Mouse (Mus musculus) lung, postnatal 0 days (tissue): ENCODE measurements around the gene Hmox1. TPM values are rescaled to one million over a fixed set of nuclear protein-coding genes. Genes with fewer than 3 reads are reported as not detected.
A peak's percentile ranks its signal among the peaks of the same experiment; 100 is the strongest.

Experiments used
- ATAC-seq: fragments of 200-750 bp; cut with Nextera tagmentation; 2 replicates; pipeline ENCODE4 v1.8.0; 2017; ENCODE audit warnings: moderate library complexity
- DNase-seq: peaks from one replicate; pipeline ENCODE4 v3.0.0-alpha.2; 2016; ENCODE audit warnings: low spot score
- H3K27ac ChIP-seq: fragments of 300-500 bp; sonication (generic); 2 replicates; pipeline ENCODE4 v1.5.1; 2014; ENCODE audit warnings: antibody characterized with exemption, mild to moderate bottlenecking, low read length, mixed read lengths
- H3K27me3 ChIP-seq: fragments of 300-500 bp; sonication (generic); replicated peaks from 2 replicates; pipeline ENCODE4 v1.6.1; 2014; ENCODE audit warnings: low read length, mixed read lengths; ENCODE audit not compliant: insufficient read depth
- H3K36me3 ChIP-seq: fragments of 300-500 bp; sonication (generic); 2 replicates; pipeline ENCODE4 v1.6.1; 2014; ENCODE audit warnings: low read length, mixed read lengths; ENCODE audit not compliant: insufficient read depth
- H3K4me1 ChIP-seq: fragments of 300-500 bp; sonication (generic); 2 replicates; pipeline ENCODE4 v1.6.1; 2014; ENCODE audit warnings: antibody characterized with exemption, low read depth, low read length, mixed read lengths; ENCODE audit not compliant: insufficient read depth
- H3K4me2 ChIP-seq: fragments of 300-500 bp; sonication (generic); replicated peaks from 2 replicates; pipeline ENCODE4 v1.6.1; 2014; ENCODE audit warnings: low read depth, mild to moderate bottlenecking, low read length, moderate library complexity, mixed read lengths
- H3K4me3 ChIP-seq: fragments of 300-500 bp; sonication (generic); 2 replicates; pipeline ENCODE4 v1.5.1; 2014; ENCODE audit warnings: low read depth, low read length
- H3K9ac ChIP-seq: fragments of 300-500 bp; sonication (generic); replicated peaks from 2 replicates; pipeline ENCODE4 v1.6.1; 2014; ENCODE audit warnings: low read depth, mild to moderate bottlenecking
- H3K9me3 ChIP-seq: fragments of 300-500 bp; sonication (generic); 2 replicates; pipeline ENCODE4 v1.6.1; 2016; ENCODE audit warnings: low read length, mixed read lengths
- CTCF ChIP-seq: IDR thresholded peaks from 2 replicates; pipeline ENCODE4 v1.5.1; 2016; ENCODE audit warnings: antibody characterized with exemption, mild to moderate bottlenecking
- EP300 ChIP-seq: IDR thresholded peaks from 2 replicates; pipeline ENCODE4 v1.6.1; 2016; ENCODE audit warnings: antibody characterized with exemption, mild to moderate bottlenecking, control low read depth
- WGBS: fragments of 180-500 bp; shearing (Covaris S2); extraction: QIAGEN DNeasy Blood & Tissue Kit; methylation state at CpG from one replicate; pipeline ENCODE4 v1.1.7; 2014; 5-methylcytosine and 5-hydroxymethylcytosine counted together
- polyA plus RNA-seq: library from polyadenylated mRNA; unstranded; fragments of >200 nt; fragmentation: Nextera tagmentation; extraction: Ambion mirVana; gene quantifications from 2 replicates; pipeline ENCODE4 v1.2.1, GENCODE M21; 2015

The Hmox1 gene
- polyA plus RNA-seq: 33.6 and 38.7 TPM in 2 replicates

DNA sequence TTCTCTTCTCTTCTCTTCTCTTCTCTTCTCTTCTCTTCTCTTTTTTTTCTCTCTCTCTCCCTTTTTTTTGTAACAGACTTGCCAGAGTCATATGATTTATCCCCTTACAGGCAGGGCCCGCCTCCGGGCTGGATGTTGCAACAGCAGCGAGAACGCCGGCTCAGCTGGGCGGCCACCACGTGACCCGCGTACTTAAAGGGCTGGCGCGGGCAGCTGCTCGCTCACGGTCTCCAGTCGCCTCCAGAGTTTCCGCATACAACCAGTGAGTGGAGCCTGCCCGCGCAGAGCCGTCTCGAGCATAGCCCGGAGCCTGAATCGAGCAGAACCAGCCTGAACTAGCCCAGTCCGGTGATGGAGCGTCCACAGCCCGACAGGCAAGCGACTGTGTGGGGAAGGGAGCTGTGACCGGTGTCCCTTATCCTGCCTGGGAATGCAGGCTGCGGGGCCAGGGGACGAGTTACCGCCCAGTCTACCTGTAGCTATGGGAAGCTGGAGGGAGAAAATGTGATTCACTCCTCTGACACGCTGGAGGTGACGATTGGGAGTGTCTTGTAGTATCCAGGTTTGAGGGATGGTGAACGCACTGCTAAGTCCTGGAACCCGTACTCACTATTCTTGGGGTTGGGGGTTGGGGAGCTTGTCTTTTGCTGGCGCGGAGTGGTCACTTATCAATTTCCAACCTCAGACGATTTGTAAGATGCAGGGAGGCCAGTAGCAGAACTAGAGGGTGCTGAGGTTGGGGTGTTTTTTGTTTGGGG, at the start of gene Hmox1:
Hmox1 (plus strand) TSS at position 223 of the 758 bp plus-strand sequence.
- no peaks in the 10 kb centered on the region for H3K27me3 ChIP-seq
- peak within 1 kb of the TSS; percentile 72 for H3K4me2 ChIP-seq
- ATAC-seq (peak; percentile 92), DNase-seq (peak; percentile 99)
- H3K36me3 ChIP-seq: 0 out of 2 replicates have a peak, but pooled peaks cover 5% of the 10 kb centered on the region
- no peaks in the 10 kb centered on the region for H3K9me3 ChIP-seq
- H3K9ac ChIP-seq: peak within 1 kb of the TSS; percentile 45
- peak within 1 kb of the TSS; percentile 68 for H3K27ac ChIP-seq
- H3K4me3 ChIP-seq: peak within 1 kb of the TSS; percentile 57
- H3K4me1 ChIP-seq: peaks cover 10% of the 10 kb centered on the region; the same call in 1 of the 2 replicates
- TF ChIP-seq CTCF (peak; percentile 36), EP300 (peak; percentile 60; the same call in 1 of the 2 replicates)
- under 1% methylated on average over 36 of the region's 36 CpGs for WGBS

DNA sequence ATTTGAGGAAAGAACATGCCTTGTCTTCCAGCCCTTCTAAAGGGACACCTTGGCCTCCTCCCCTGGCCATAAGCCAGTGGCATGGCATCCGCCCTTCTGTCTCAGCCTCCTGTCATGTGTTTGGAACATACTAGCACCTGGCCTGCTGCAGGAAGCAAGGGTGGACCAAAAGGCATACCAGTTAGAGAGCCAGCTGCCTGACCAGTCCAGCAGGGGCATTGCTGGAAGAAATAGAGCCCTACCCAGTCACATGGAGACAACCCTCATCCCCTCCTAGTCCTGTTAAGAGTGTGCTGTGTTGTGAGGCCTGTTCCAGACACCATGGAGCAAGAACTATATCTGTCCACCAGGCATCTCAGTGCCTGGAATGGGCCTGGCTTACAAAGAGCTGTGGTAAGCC, 47.1 kb upstream of the Hmox1 start:
- ATAC-seq: no peak
- no peak overlapping the region for H3K4me2 ChIP-seq
- no peak overlapping the region for H3K4me3 ChIP-seq
- no peaks in the 10 kb centered on the region for H3K27me3 ChIP-seq
- H3K27ac ChIP-seq: no peak overlapping the region
- H3K9me3 ChIP-seq: no peaks in the 10 kb centered on the region
- DNase-seq: no peak
- H3K9ac ChIP-seq: no peak overlapping the region
- H3K36me3 ChIP-seq: no peaks in the 10 kb centered on the region
- no peak for TF ChIP-seq EP300
- TF ChIP-seq CTCF: no peak
- H3K4me1 ChIP-seq: no peaks in the 10 kb centered on the region
- 87% methylated on average over 1 of the region's 1 CpGs for WGBS

DNA sequence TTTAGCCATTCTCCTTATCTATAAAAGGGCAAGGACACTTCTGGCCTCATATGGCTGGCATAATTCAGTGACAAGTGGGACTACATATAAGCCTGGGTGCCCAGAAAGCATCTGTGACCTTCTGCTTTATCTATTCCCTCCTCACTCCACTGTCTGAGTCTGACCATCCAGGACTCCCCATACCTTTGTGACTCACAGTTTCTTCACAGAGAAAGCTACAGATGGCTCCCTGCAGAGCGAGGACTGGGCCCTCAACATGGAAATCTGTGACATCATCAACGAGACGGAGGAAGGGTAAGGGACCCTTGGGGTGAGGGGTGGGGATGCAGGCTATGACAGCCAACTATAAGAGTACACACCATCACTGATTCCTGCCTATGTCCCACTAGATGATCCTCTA, 45.6 kb upstream of the Hmox1 start:
- WGBS: 86% methylated on average over 3 of the region's 3 CpGs
- ATAC-seq: no peak

DNA sequence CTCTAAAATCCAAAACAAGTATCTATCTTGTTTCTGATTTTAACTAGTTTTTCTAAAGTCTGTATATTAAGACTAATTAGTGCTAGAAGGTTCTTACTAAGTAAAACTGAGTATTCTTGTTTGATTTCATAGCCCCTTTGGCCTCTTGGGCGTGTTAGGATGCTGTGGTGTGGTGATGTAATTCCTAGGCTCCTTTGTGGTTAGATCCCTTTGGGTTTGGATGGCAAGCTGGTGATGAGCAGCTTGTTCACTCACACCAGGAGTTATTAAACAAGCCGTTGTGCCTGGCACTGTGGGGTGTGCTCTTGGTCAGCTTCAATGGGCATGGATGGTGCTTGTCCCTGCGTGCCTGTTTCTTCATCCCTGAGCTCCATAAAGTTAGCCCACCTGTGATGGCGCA, 40.1 kb upstream of the Hmox1 start:
- DNase-seq: no peak
- H3K27me3 ChIP-seq: no peaks in the 10 kb centered on the region
- no peak overlapping the region for H3K27ac ChIP-seq
- H3K9ac ChIP-seq: no peak overlapping the region
- H3K4me3 ChIP-seq: no peak overlapping the region
- WGBS: 90% methylated on average over 4 of the region's 4 CpGs
- TF ChIP-seq CTCF: no peak
- TF ChIP-seq EP300: no peak
- H3K4me1 ChIP-seq: no peaks in the 10 kb centered on the region
- H3K9me3 ChIP-seq: no peaks in the 10 kb centered on the region
- ATAC-seq: no peak
- H3K4me2 ChIP-seq: no peak overlapping the region
- H3K36me3 ChIP-seq: 0 out of 2 replicates have a peak, but pooled peaks cover 2% of the 10 kb centered on the region

More for the DNA sequence above, 45.6 kb upstream of the Hmox1 start:
- Histone ChIP-seq H3K9me3 (no peaks in the 10 kb centered on the region), H3K27me3 (no peaks in the 10 kb centered on the region), H3K36me3 (no peaks in the 10 kb centered on the region), H3K4me3 (no peak overlapping the region), H3K4me2 (no peak overlapping the region), H3K27ac (no peak overlapping the region), H3K4me1 (no peaks in the 10 kb centered on the region), H3K9ac (no peak overlapping the region)
- no peak for DNase-seq
- TF ChIP-seq CTCF (no peak), EP300 (no peak)

DNA sequence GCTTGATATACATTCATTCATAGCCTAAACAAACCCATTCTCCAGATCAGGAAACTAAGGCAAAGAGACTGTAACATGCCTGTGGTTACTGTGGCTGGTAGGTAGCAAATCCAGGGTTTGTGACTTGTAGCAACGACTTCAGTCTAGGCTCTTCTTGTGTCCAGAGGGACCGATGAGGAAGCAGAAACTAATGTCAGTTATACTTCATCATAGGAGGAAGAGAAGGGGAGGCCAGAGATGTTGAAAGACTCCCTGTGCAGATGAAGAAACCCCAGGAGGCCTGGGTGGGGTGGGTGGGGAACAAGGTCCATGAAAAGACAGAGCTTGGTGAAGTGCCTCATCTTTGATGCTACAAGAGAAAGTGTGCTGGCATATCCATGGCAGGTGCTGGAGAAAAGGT, 37.7 kb upstream of the Hmox1 start:
- H3K9me3 ChIP-seq: no peaks in the 10 kb centered on the region
- H3K27me3 ChIP-seq: no peaks in the 10 kb centered on the region
- H3K9ac ChIP-seq: no peak overlapping the region
- TF ChIP-seq CTCF: no peak
- TF ChIP-seq EP300: no peak
- H3K4me2 ChIP-seq: no peak overlapping the region
- DNase-seq (no peak), ATAC-seq (no peak)
- WGBS: 89% methylated on average over 2 of the region's 2 CpGs
- H3K36me3 ChIP-seq: 0 out of 2 replicates have a peak, but pooled peaks cover 8% of the 10 kb centered on the region
- no peak overlapping the region for H3K4me3 ChIP-seq
- no peak overlapping the region for H3K27ac ChIP-seq
- H3K4me1 ChIP-seq: no peaks in the 10 kb centered on the region

DNA sequence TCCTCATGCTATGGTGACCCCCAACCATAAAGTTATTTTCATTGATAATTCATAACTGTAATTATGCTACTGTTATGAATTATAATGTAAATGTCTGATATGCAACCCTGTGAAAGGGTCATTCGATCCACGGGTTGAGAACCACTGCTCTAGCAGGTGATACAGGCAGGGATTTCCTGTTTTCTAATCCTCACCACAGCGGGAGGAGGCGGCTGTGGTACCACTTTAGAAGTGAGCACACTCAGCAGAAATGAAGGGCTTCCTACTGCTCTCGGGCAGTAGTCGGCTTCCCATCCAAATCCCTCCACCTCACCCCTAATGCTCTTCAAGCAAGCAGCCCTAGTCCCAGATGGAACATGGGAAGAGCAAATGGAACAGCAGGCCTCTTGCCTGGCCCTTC, 33.4 kb upstream of the Hmox1 start:
- Histone ChIP-seq H3K4me3 (no peak overlapping the region), H3K36me3 (peaks cover 20% of the 10 kb centered on the region), H3K4me2 (no peak overlapping the region), H3K9me3 (no peaks in the 10 kb centered on the region), H3K27ac (no peak overlapping the region), H3K27me3 (no peaks in the 10 kb centered on the region), H3K4me1 (no peaks in the 10 kb centered on the region), H3K9ac (no peak overlapping the region)
- ATAC-seq: no peak
- DNase-seq: no peak
- 71% methylated on average over 6 of the region's 6 CpGs for WGBS
- no peak for TF ChIP-seq CTCF
- no peak for TF ChIP-seq EP300
